Mouse (Mus musculus): ENCODE results near the gene Cyb561. TPM values are rescaled to one million over a fixed set of nuclear protein-coding genes. Genes with fewer than 3 reads are reported as not detected.

The Cyb561 gene
- polyA plus RNA-seq, 1 experiment from 2014 or later, result 35.5 TPM

DNA sequence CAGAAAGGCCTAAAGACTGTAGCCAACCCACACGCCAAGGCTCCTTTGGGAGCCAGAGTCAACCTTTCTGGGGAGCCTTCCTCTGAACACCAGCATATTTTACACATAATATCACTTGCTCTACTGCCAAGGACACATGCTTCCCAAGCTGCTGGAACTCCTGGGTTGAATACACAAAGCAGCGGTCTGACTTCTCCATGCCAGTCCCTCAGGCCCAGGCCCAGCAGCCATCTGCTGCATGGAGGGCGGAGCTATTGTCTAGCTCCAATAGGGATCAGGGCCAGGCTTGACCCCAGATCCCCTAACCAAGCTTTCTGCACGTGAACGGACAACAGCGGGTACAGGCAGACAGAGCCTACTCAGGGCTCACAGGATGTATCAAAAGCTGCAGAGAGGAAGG, 18.3 kb downstream of the Cyb561 start:
- H3K4me1 ChIP-seq (replicated peaks), result peaks cover 12% of the 10 kb centered on the region
- peak overlapping the region; percentile 40; the same call in 1 of the 2 replicates for H3K27ac ChIP-seq
- no peaks in the 10 kb centered on the region for H3K27me3 ChIP-seq
- H3K4me3 ChIP-seq (replicated peaks), result no peak overlapping the region
- 0 out of 2 replicates have a peak, but pooled peaks cover 6% of the 10 kb centered on the region for H3K36me3 ChIP-seq
- ATAC-seq, result no peak
- no peak overlapping the region for H3K4me2 ChIP-seq (replicated peaks)
- no peaks in the 10 kb centered on the region for H3K9me3 ChIP-seq
- H3K9ac ChIP-seq (replicated peaks), result no peak overlapping the region
- WGBS, result 27% methylated on average over 6 of the region's 6 CpGs

- ATAC-seq, result no peak
- H3K9ac ChIP-seq (replicated peaks), result no peak overlapping the region
- no peaks in the 10 kb centered on the region for H3K27me3 ChIP-seq
- no peak overlapping the region for H3K4me2 ChIP-seq (replicated peaks)
- WGBS, result 82% methylated on average over 5 of the region's 5 CpGs
- peak overlapping the region; percentile 40; the same call in 1 of the 2 replicates for H3K27ac ChIP-seq
- H3K9me3 ChIP-seq, result no peaks in the 10 kb centered on the region
- H3K4me1 ChIP-seq (replicated peaks), result peaks cover 12% of the 10 kb centered on the region
- H3K36me3 ChIP-seq, result 0 out of 2 replicates have a peak, but pooled peaks cover 6% of the 10 kb centered on the region
- H3K4me3 ChIP-seq (replicated peaks), result no peak overlapping the region
These were observed 18.8 kb downstream of the Cyb561 start for GRCm38 (mm10) chr11:105934303-105934711.

- H3K9ac ChIP-seq (replicated peaks), result no peak overlapping the region
- WGBS, result 89% methylated on average over 8 of the region's 8 CpGs
These were observed 19.4 kb downstream of the Cyb561 start for GRCm38 (mm10) chr11:105933746-105934145.

GRCm38 (mm10) chr11:105931380-105931779, 21.8 kb downstream of the Cyb561 start:
- H3K27ac ChIP-seq, result no peak overlapping the region
- H3K4me3 ChIP-seq (replicated peaks), result no peak overlapping the region
- 94% methylated on average over 3 of the region's 3 CpGs for WGBS
- ATAC-seq, result no peak
- H3K36me3 ChIP-seq, result 0 out of 2 replicates have a peak, but pooled peaks cover 5% of the 10 kb centered on the region
- peaks cover 12% of the 10 kb centered on the region for H3K4me1 ChIP-seq (replicated peaks)
- no peaks in the 10 kb centered on the region for H3K9me3 ChIP-seq
- H3K27me3 ChIP-seq, result no peaks in the 10 kb centered on the region
- no peak overlapping the region for H3K9ac ChIP-seq (replicated peaks)
- H3K4me2 ChIP-seq (replicated peaks), result no peak overlapping the region

More at GRCm38 (mm10) chr11:105933746-105934145, 19.4 kb downstream of the Cyb561 start:
- Histone ChIP-seq H3K27ac (no peak overlapping the region), H3K4me3 (replicated peaks) (no peak overlapping the region), H3K27me3 (no peaks in the 10 kb centered on the region), H3K36me3 (0 out of 2 replicates have a peak, but pooled peaks cover 6% of the 10 kb centered on the region), H3K4me1 (replicated peaks) (peaks cover 12% of the 10 kb centered on the region), H3K9me3 (no peaks in the 10 kb centered on the region), H3K4me2 (replicated peaks) (no peak overlapping the region)
- ATAC-seq, result no peak

DNA sequence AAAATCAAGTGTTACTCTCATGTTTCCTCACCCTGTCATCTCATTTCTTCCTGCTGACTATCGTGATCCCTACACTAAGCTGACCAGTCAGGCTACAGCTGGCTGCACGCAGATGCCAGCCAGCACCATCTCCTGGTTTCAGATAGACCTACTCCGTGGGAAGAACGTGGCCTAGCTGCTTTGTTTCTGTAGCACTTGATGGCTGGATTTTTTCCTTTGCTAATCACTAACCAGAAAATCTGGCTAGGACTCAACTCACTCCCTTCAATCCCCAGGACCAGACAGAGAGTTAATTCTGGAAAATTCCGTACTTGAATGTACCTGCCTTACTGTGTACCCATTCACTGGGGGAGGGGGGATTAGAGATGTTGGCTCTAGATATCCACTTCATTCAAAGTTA, 25.0 kb downstream of the Cyb561 start:
- H3K4me3 ChIP-seq (replicated peaks), result no peak overlapping the region
- H3K36me3 ChIP-seq, result peaks cover 13% of the 10 kb centered on the region
- H3K27ac ChIP-seq, result no peak overlapping the region
- WGBS, result 66% methylated on average over 5 of the region's 5 CpGs
- no peaks in the 10 kb centered on the region for H3K27me3 ChIP-seq
- H3K4me2 ChIP-seq (replicated peaks), result no peak overlapping the region
- H3K9me3 ChIP-seq, result no peaks in the 10 kb centered on the region
- no peaks in the 10 kb centered on the region for H3K4me1 ChIP-seq (replicated peaks)
- no peak for ATAC-seq
- H3K9ac ChIP-seq (replicated peaks), result no peak overlapping the region

- ATAC-seq, result peak; percentile 78
- Histone ChIP-seq H3K36me3 (peaks cover 21% of the 10 kb centered on the region), H3K27me3 (no peaks in the 10 kb centered on the region), H3K4me2 (replicated peaks) (no peak overlapping the region), H3K4me3 (replicated peaks) (no peak overlapping the region), H3K9ac (replicated peaks) (0 out of 2 replicates have a peak overlapping the region, but pooled peaks have one; percentile 14), H3K4me1 (replicated peaks) (no peaks in the 10 kb centered on the region), H3K27ac (no peak overlapping the region), H3K9me3 (no peaks in the 10 kb centered on the region)
- 51% methylated on average over 14 of the region's 14 CpGs for WGBS
These were observed 25.8 kb downstream of the Cyb561 start for GRCm38 (mm10) chr11:105927065-105928030.

DNA sequence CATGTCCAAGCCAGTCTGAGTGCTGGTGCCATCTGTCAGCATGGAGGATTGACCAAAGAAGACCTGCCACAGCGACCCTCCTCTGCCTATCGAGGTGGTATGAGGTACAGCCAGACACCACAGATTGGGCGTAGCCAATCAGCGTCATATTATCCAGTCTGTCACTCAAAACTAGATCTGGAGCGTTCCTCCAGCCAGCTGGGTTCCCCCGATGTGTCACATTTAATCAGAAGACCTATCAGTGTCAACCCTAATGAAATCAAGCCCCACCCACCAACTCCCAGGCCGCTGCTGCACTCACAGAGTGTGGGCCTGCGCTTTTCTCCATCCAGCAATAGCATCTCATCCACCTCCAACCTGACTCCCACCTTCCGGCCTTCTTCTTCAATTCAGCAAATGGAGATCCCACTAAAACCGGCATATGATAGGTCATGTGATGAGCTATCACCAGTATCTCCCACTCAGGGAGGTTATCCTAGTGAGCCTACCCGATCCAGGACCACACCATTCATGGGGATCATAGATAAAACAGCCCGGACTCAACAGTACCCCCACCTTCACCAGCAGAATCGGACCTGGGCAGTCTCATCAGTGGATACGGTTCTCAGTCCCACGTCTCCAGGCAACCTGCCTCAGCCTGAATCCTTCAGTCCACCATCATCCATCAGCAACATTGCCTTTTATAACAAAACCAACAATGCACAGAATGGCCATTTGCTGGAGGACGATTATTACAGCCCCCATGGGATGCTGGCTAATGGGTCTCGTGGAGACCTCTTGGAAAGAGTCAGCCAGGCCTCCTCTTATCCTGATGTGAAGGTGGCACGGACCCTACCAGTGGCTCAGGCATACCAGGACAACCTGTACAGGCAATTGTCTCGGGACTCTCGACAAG, 30.1 kb downstream of the Cyb561 start:
- no peak overlapping the region for H3K27ac ChIP-seq
- WGBS, result 86% methylated on average over 20 of the region's 20 CpGs
- H3K9ac ChIP-seq (replicated peaks), result no peak overlapping the region
- peaks cover 53% of the 10 kb centered on the region for H3K36me3 ChIP-seq
- H3K4me2 ChIP-seq (replicated peaks), result no peak overlapping the region
- H3K4me1 ChIP-seq (replicated peaks), result no peaks in the 10 kb centered on the region
- ATAC-seq, result no peak
- no peak overlapping the region for H3K4me3 ChIP-seq (replicated peaks)
- no peaks in the 10 kb centered on the region for H3K27me3 ChIP-seq
- H3K9me3 ChIP-seq, result no peaks in the 10 kb centered on the region

- Histone ChIP-seq H3K9ac (replicated peaks) (no peak overlapping the region), H3K4me2 (replicated peaks) (no peak overlapping the region), H3K27me3 (no peaks in the 10 kb centered on the region), H3K4me1 (replicated peaks) (no peaks in the 10 kb centered on the region), H3K4me3 (replicated peaks) (no peak overlapping the region), H3K9me3 (no peaks in the 10 kb centered on the region), H3K27ac (no peak overlapping the region), H3K36me3 (peaks cover 69% of the 10 kb centered on the region)
- 91% methylated on average over 5 of the region's 5 CpGs for WGBS
- ATAC-seq, result no peak
These were observed 31.9 kb downstream of the Cyb561 start for GRCm38 (mm10) chr11:105921275-105921674.

DNA sequence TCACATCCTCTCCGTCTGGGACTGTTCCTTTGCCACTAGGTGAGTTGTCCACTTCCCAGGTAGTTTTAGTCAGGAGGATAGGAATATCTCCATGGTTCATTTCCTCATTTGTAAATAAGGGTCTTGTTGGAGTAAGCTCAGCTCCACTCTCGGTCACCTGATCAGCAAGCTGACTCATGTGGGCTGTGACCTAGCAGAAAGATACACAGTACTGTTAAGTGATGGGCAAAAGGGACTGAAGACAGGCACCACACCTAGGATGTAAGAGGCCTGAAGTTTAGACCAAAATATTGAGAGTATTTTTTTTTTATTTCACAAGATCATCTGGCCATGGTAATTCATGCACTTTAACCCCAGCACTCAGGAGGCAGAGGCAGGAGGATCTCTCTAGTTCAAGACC, 32.3 kb downstream of the Cyb561 start:
- no peak for ATAC-seq
- Histone ChIP-seq H3K4me3 (replicated peaks) (no peak overlapping the region), H3K27me3 (no peaks in the 10 kb centered on the region), H3K9me3 (no peaks in the 10 kb centered on the region), H3K4me2 (replicated peaks) (no peak overlapping the region), H3K36me3 (peaks cover 73% of the 10 kb centered on the region), H3K27ac (no peak overlapping the region), H3K4me1 (replicated peaks) (no peaks in the 10 kb centered on the region), H3K9ac (replicated peaks) (no peak overlapping the region)
- 96% methylated on average over 2 of the region's 2 CpGs for WGBS

GRCm38 (mm10) chr11:105920098-105920785, 32.9 kb downstream of the Cyb561 start:
- Histone ChIP-seq H3K4me1 (replicated peaks) (no peaks in the 10 kb centered on the region), H3K27me3 (no peaks in the 10 kb centered on the region), H3K27ac (no peak overlapping the region), H3K4me2 (replicated peaks) (no peak overlapping the region), H3K36me3 (peaks cover 70% of the 10 kb centered on the region), H3K9ac (replicated peaks) (no peak overlapping the region), H3K4me3 (replicated peaks) (no peak overlapping the region), H3K9me3 (no peaks in the 10 kb centered on the region)
- ATAC-seq, result no peak
- WGBS, result 86% methylated on average over 3 of the region's 3 CpGs

- Histone ChIP-seq H3K27ac (no peak overlapping the region), H3K9ac (replicated peaks) (no peak overlapping the region), H3K4me1 (replicated peaks) (no peaks in the 10 kb centered on the region), H3K4me2 (replicated peaks) (no peak overlapping the region), H3K36me3 (peaks cover 54% of the 10 kb centered on the region), H3K4me3 (replicated peaks) (no peak overlapping the region), H3K27me3 (no peaks in the 10 kb centered on the region), H3K9me3 (no peaks in the 10 kb centered on the region)
- no peak for ATAC-seq
- 45% methylated on average over 5 of the region's 5 CpGs for WGBS
These were observed 39.6 kb downstream of the Cyb561 start for GRCm38 (mm10) chr11:105913580-105913979.

Data from midbrain, embryonic 13.5 days (tissue).